8 mouse cellular contexts compared by ENCODE assay signal in genomic region chr9:59678313-59678712, GRCm38 (mm10). TPM values are rescaled to one million over a fixed set of nuclear protein-coding genes. Genes with fewer than 3 reads are reported as not detected.
DNase-seq lines count a peak whose midpoint lies in the region; ATAC-seq lines count a peak whose summit lies in the region.

No protein-coding gene starts in this region.

- peak; percentile 35; the same call in 1 of the 2 replicates for ATAC-seq in neural tube, embryonic 14.5 days (ENCODE audit: low read depth)
- ATAC-seq in neural tube, embryonic 15.5 days (ENCODE audit: low FRiP score): no peak

- no peak overlapping the region for H3K9ac ChIP-seq in neural tube, embryonic 14.5 days (replicated peaks; ENCODE audit: low read depth, low read length)
- no peak overlapping the region for H3K9ac ChIP-seq in neural tube, embryonic 15.5 days (replicated peaks)

- peaks cover 44% of the 10 kb centered on the region for H3K36me3 ChIP-seq in neural tube, embryonic 14.5 days (ENCODE audit: control insufficient read depth, insufficient read depth, low read length)
- peaks cover 57% of the 10 kb centered on the region for H3K36me3 ChIP-seq in neural tube, embryonic 15.5 days

- H3K27me3 ChIP-seq in neural tube, embryonic 14.5 days (ENCODE audit: control insufficient read depth, insufficient read depth, low read length): peaks cover 7% of the 10 kb centered on the region
- H3K27me3 ChIP-seq in neural tube, embryonic 15.5 days (replicated peaks): 0 out of 2 replicates have a peak, but pooled peaks cover 8% of the 10 kb centered on the region

- H3K4me2 ChIP-seq in neural tube, embryonic 14.5 days (ENCODE audit: low read depth, low read length): no peak overlapping the region
- no peak overlapping the region for H3K4me2 ChIP-seq in neural tube, embryonic 15.5 days

- no peaks in the 10 kb centered on the region for H3K9me3 ChIP-seq in neural tube, embryonic 14.5 days (ENCODE audit: control insufficient read depth, low read length)
- H3K9me3 ChIP-seq in neural tube, embryonic 15.5 days (replicated peaks): no peaks in the 10 kb centered on the region

- H3K27ac ChIP-seq in neural tube, embryonic 14.5 days (ENCODE audit: low read depth, low read length): no peak overlapping the region
- no peak overlapping the region for H3K27ac ChIP-seq in neural tube, embryonic 15.5 days (replicated peaks)

- H3K4me3 ChIP-seq in neural tube, embryonic 14.5 days (ENCODE audit: low read depth, low read length): no peak overlapping the region
- no peak overlapping the region for H3K4me3 ChIP-seq in neural tube, embryonic 15.5 days (replicated peaks)

- peaks cover 7% of the 10 kb centered on the region; the same call in 1 of the 2 replicates for H3K4me1 ChIP-seq in neural tube, embryonic 14.5 days (ENCODE audit: control insufficient read depth, insufficient read depth, low read length)
- peaks cover 14% of the 10 kb centered on the region for H3K4me1 ChIP-seq in neural tube, embryonic 15.5 days

- peak; percentile 55 to 68 for DNase-seq in cerebellum, adult 18-20 months
- no peak for DNase-seq in cerebellum, adult 11 months
- DNase-seq in kidney, adult 8-10 months: peak; percentile 53 to 58
- peak; percentile 75 for DNase-seq in retina, postnatal 1 day
- DNase-seq in thymus, postnatal 36 days: no peak
- no peak for DNase-seq in right cerebral cortex, postnatal 14 days

- WGBS in neural tube, embryonic 14.5 days: 21% methylated on average over 1 of the region's 1 CpGs
- WGBS in neural tube, embryonic 15.5 days: 22% methylated on average over 1 of the region's 1 CpGs

RNA-seq across cellular contexts. Expression of gene Gramd2, which starts 1.6 kb away (rescaled TPM):
- polyA plus RNA-seq in neural tube, embryonic 14.5 days (2014; fragmentation: Nextera tagmentation; extraction: Ambion mirVana): 3.1 and 6.0 TPM in 2 replicates
- polyA plus RNA-seq in neural tube, embryonic 15.5 days (2015; fragmentation: Nextera tagmentation; extraction: Ambion mirVana): 3.8 and 4.2 TPM in 2 replicates

RNA-seq across cellular contexts. Expression of gene Pkm, which starts 22.1 kb away (rescaled TPM):
- 834 and 964 TPM in 2 replicates for polyA plus RNA-seq in neural tube, embryonic 14.5 days (2014; fragmentation: Nextera tagmentation; extraction: Ambion mirVana)
- 997 and 1,089 TPM in 2 replicates for polyA plus RNA-seq in neural tube, embryonic 15.5 days (2015; fragmentation: Nextera tagmentation; extraction: Ambion mirVana)

Comparison
In these comparisons a context has a peak if more than half of its experiments do, and no peak if none do; other contexts are left out.
1. DNase-seq: peak in cerebellum, adult 18-20 months (2 of 2), kidney, adult 8-10 months (2 of 2) and retina, postnatal 1 day (single experiment); none in cerebellum, adult 11 months (single experiment), thymus, postnatal 36 days (0 of 2) and right cerebral cortex, postnatal 14 days (single experiment).